Mouse (Mus musculus) limb, embryonic 12.5 days (tissue): ENCODE measurements around the gene Il23r. TPM values are rescaled to one million over a fixed set of nuclear protein-coding genes. Genes with fewer than 3 reads are reported as not detected.

ENCODE experiments used
- ATAC-seq: fragments of 200-750 bp; cut with Nextera tagmentation; 2 replicates; pipeline ENCODE4 v1.8.0; 2017; ENCODE audit warnings: low read depth, moderate TSS enrichment; ENCODE audit not compliant: insufficient number of reproducible peaks, insufficient read depth, low FRiP score, low TSS enrichment
- H3K27ac ChIP-seq: fragments of 300-500 bp; sonication (generic); 2 replicates; pipeline ENCODE4 v1.5.1; 2016; ENCODE audit warnings: mild to moderate bottlenecking, moderate library complexity
- H3K27me3 ChIP-seq: fragments of 300-500 bp; sonication (generic); 2 replicates; pipeline ENCODE4 v1.6.1; 2016; ENCODE audit warnings: mild to moderate bottlenecking, moderate library complexity
- H3K36me3 ChIP-seq: fragments of 300-500 bp; sonication (generic); 2 replicates; pipeline ENCODE4 v1.6.1; 2016; ENCODE audit warnings: mild to moderate bottlenecking, moderate library complexity
- H3K4me1 ChIP-seq: fragments of 300-500 bp; sonication (generic); replicated peaks from 2 replicates; pipeline ENCODE4 v1.6.1; 2016
- H3K4me2 ChIP-seq: fragments of 300-500 bp; sonication (generic); 2 replicates; pipeline ENCODE4 v1.6.1; 2016; ENCODE audit warnings: mild to moderate bottlenecking, moderate library complexity
- H3K4me3 ChIP-seq: fragments of 300-500 bp; sonication (generic); replicated peaks from 2 replicates; pipeline ENCODE4 v1.5.1; 2016; ENCODE audit warnings: mild to moderate bottlenecking
- H3K9ac ChIP-seq: fragments of 300-500 bp; sonication (generic); replicated peaks from 2 replicates; pipeline ENCODE4 v1.6.1; 2016; ENCODE audit warnings: mild to moderate bottlenecking, moderate library complexity
- H3K9me3 ChIP-seq: fragments of 300-500 bp; sonication (generic); 2 replicates; pipeline ENCODE4 v1.6.1; 2016; ENCODE audit warnings: mild to moderate bottlenecking, moderate library complexity
- WGBS: fragments of 180-500 bp; shearing (Covaris S2); methylation state at CpG from one replicate; pipeline ENCODE4 v1.1.7; 2016; 5-methylcytosine and 5-hydroxymethylcytosine counted together
- polyA plus RNA-seq: library from polyadenylated mRNA; unstranded; fragments of >200 nt; fragmentation: Nextera tagmentation; extraction: Ambion mirVana; gene quantifications from 2 replicates; pipeline ENCODE4 v1.2.1, GENCODE M21; 2016

Il23r gene
- polyA plus RNA-seq, 1 experiment from 2014 or later = not detected

- 65% methylated on average over 2 of the region's 2 CpGs for WGBS
- H3K27ac ChIP-seq = no peak overlapping the region
Measured at GRCm38 (mm10) chr6:67481012-67481411, 10.6 kb downstream of the Il23r start.

GRCm38 (mm10) chr6:67471242-67471641 is 20.4 kb downstream of the Il23r start:
- H3K36me3 ChIP-seq = no peaks in the 10 kb centered on the region
- no peak overlapping the region for H3K4me3 ChIP-seq
- H3K4me2 ChIP-seq = no peak overlapping the region
- no peak overlapping the region for H3K27ac ChIP-seq
- H3K4me1 ChIP-seq = no peaks in the 10 kb centered on the region
- no peaks in the 10 kb centered on the region for H3K9me3 ChIP-seq
- H3K27me3 ChIP-seq = peaks cover 17% of the 10 kb centered on the region
- 20% methylated on average over 1 of the region's 1 CpGs for WGBS
- no peak for ATAC-seq
- H3K9ac ChIP-seq = no peak overlapping the region

More at GRCm38 (mm10) chr6:67481012-67481411, 10.6 kb downstream of the Il23r start:
- Histone ChIP-seq H3K4me3 (no peak overlapping the region), H3K4me2 (no peak overlapping the region), H3K27me3 (no peaks in the 10 kb centered on the region), H3K9me3 (no peaks in the 10 kb centered on the region), H3K9ac (no peak overlapping the region), H3K36me3 (no peaks in the 10 kb centered on the region), H3K4me1 (no peaks in the 10 kb centered on the region)
- no peak for ATAC-seq

- Histone ChIP-seq H3K9me3 (no peaks in the 10 kb centered on the region), H3K4me2 (no peak overlapping the region), H3K4me1 (no peaks in the 10 kb centered on the region), H3K27me3 (no peaks in the 10 kb centered on the region), H3K36me3 (no peaks in the 10 kb centered on the region), H3K9ac (no peak overlapping the region), H3K27ac (no peak overlapping the region), H3K4me3 (no peak overlapping the region)
- WGBS = 93% methylated on average over 1 of the region's 1 CpGs
- ATAC-seq = no peak
Measured at GRCm38 (mm10) chr6:67459424-67459823, 32.2 kb downstream of the Il23r start.

GRCm38 (mm10) chr6:67451330-67451729 is 40.3 kb downstream of the Il23r start:
- 60% methylated on average over 5 of the region's 5 CpGs for WGBS
- Histone ChIP-seq H3K4me1 (no peaks in the 10 kb centered on the region), H3K27ac (no peak overlapping the region), H3K4me2 (no peak overlapping the region), H3K9me3 (no peaks in the 10 kb centered on the region), H3K27me3 (no peaks in the 10 kb centered on the region), H3K36me3 (no peaks in the 10 kb centered on the region), H3K4me3 (no peak overlapping the region), H3K9ac (no peak overlapping the region)
- ATAC-seq = no peak

- 79% methylated on average over 1 of the region's 1 CpGs for WGBS
- Histone ChIP-seq H3K9me3 (no peaks in the 10 kb centered on the region), H3K36me3 (no peaks in the 10 kb centered on the region), H3K9ac (no peak overlapping the region), H3K4me3 (no peak overlapping the region), H3K4me2 (no peak overlapping the region), H3K27me3 (no peaks in the 10 kb centered on the region), H3K4me1 (no peaks in the 10 kb centered on the region), H3K27ac (no peak overlapping the region)
- ATAC-seq = no peak
Measured at GRCm38 (mm10) chr6:67445866-67446265, 45.8 kb downstream of the Il23r start.

GRCm38 (mm10) chr6:67443124-67443523 is 48.5 kb downstream of the Il23r start:
- H3K27ac ChIP-seq = no peak overlapping the region
- no peaks in the 10 kb centered on the region for H3K27me3 ChIP-seq
- no peak overlapping the region for H3K4me3 ChIP-seq
- no peaks in the 10 kb centered on the region for H3K4me1 ChIP-seq
- H3K4me2 ChIP-seq = no peak overlapping the region
- no peak overlapping the region for H3K9ac ChIP-seq
- no peaks in the 10 kb centered on the region for H3K36me3 ChIP-seq
- ATAC-seq = no peak
- WGBS = 90% methylated on average over 6 of the region's 6 CpGs
- no peaks in the 10 kb centered on the region for H3K9me3 ChIP-seq

- ATAC-seq = no peak
- no peaks in the 10 kb centered on the region for H3K36me3 ChIP-seq
- H3K27me3 ChIP-seq = no peaks in the 10 kb centered on the region
- no peaks in the 10 kb centered on the region for H3K9me3 ChIP-seq
- H3K4me2 ChIP-seq = no peak overlapping the region
- H3K4me3 ChIP-seq = no peak overlapping the region
- WGBS = 46% methylated on average over 3 of the region's 3 CpGs
- H3K9ac ChIP-seq = no peak overlapping the region
- no peaks in the 10 kb centered on the region for H3K4me1 ChIP-seq
- H3K27ac ChIP-seq = no peak overlapping the region
Measured at GRCm38 (mm10) chr6:67437814-67438385, 53.8 kb downstream of the Il23r start.

GRCm38 (mm10) chr6:67437028-67437427 is 54.6 kb downstream of the Il23r start:
- Histone ChIP-seq H3K4me2 (no peak overlapping the region), H3K4me3 (no peak overlapping the region), H3K36me3 (no peaks in the 10 kb centered on the region), H3K4me1 (no peaks in the 10 kb centered on the region), H3K9ac (no peak overlapping the region), H3K27me3 (no peaks in the 10 kb centered on the region), H3K9me3 (no peaks in the 10 kb centered on the region), H3K27ac (no peak overlapping the region)
- no peak for ATAC-seq

GRCm38 (mm10) chr6:67436295-67436694 is 55.4 kb downstream of the Il23r start:
- Histone ChIP-seq H3K4me2 (no peak overlapping the region), H3K36me3 (no peaks in the 10 kb centered on the region), H3K9ac (no peak overlapping the region), H3K4me3 (no peak overlapping the region), H3K27ac (no peak overlapping the region), H3K4me1 (no peaks in the 10 kb centered on the region), H3K27me3 (no peaks in the 10 kb centered on the region), H3K9me3 (no peaks in the 10 kb centered on the region)
- ATAC-seq = no peak
- 81% methylated on average over 2 of the region's 2 CpGs for WGBS

GRCm38 (mm10) chr6:67435711-67436110 is 55.9 kb downstream of the Il23r start:
- ATAC-seq = no peak
- no peaks in the 10 kb centered on the region for H3K36me3 ChIP-seq
- H3K4me2 ChIP-seq = no peak overlapping the region
- H3K9ac ChIP-seq = no peak overlapping the region
- no peak overlapping the region for H3K27ac ChIP-seq
- H3K9me3 ChIP-seq = no peaks in the 10 kb centered on the region
- no peak overlapping the region for H3K4me3 ChIP-seq
- no peaks in the 10 kb centered on the region for H3K4me1 ChIP-seq
- H3K27me3 ChIP-seq = no peaks in the 10 kb centered on the region
- WGBS = 85% methylated on average over 1 of the region's 1 CpGs

- no peaks in the 10 kb centered on the region for H3K4me1 ChIP-seq
- ATAC-seq = no peak
- WGBS = 64% methylated on average over 2 of the region's 2 CpGs
Measured at GRCm38 (mm10) chr6:67434755-67435452, 56.8 kb downstream of the Il23r start.

GRCm38 (mm10) chr6:67431808-67432207 is 59.8 kb downstream of the Il23r start:
- Histone ChIP-seq H3K27me3 (no peaks in the 10 kb centered on the region), H3K4me2 (no peak overlapping the region), H3K36me3 (no peaks in the 10 kb centered on the region), H3K4me3 (no peak overlapping the region), H3K27ac (no peak overlapping the region), H3K9me3 (no peaks in the 10 kb centered on the region), H3K9ac (no peak overlapping the region), H3K4me1 (no peaks in the 10 kb centered on the region)
- ATAC-seq = no peak
- WGBS = 81% methylated on average over 3 of the region's 3 CpGs

More at GRCm38 (mm10) chr6:67434755-67435452, 56.8 kb downstream of the Il23r start:
- H3K4me3 ChIP-seq = no peak overlapping the region
- H3K9ac ChIP-seq = no peak overlapping the region
- H3K9me3 ChIP-seq = no peaks in the 10 kb centered on the region
- no peaks in the 10 kb centered on the region for H3K27me3 ChIP-seq
- H3K27ac ChIP-seq = no peak overlapping the region
- H3K36me3 ChIP-seq = no peaks in the 10 kb centered on the region
- H3K4me2 ChIP-seq = no peak overlapping the region
